Mouse (Mus musculus): ENCODE measurements around the gene Olfr1118. TPM values are rescaled to one million over a fixed set of nuclear protein-coding genes. Genes with fewer than 3 reads are reported as not detected.
"Not testable (repeated sequence)": the region's sequence is repeated elsewhere in the genome, so short reads cannot be mapped to it uniquely, and the experiment has no call there.

Gene Olfr1118
- total RNA-seq (2015) (not detected in 2 replicates), total RNA-seq (2017) (not detected in 2 replicates)

- no peak for ATAC-seq (replicated peaks; ENCODE audit: poor library complexity)
Measured at GRCm38 (mm10) chr2:87307281-87307680, at the start of gene Olfr1118. TSS of gene Olfr1118 (plus strand) at chr2:87307581.

DNA sequence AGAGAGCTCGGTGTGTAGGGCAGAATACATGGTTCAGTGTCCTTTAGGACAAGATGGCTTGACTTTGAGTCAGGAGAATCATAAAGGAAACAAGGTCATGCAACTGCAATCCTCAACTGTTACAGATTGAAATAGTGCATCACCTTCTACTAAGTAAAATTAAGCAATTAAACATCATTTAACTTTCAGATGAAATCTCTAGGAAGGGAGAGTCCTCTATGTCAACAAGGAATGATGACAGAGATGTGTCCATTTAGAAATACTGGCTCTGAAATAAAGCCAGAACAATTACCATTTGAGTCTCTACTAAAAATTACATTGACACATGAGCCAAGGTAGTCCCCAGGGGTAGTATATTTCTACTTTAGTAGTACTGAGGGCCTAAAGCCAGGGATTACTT, 40.1 kb upstream of the Olfr1118 start, which contains the start of gene Olfr1116:
Olfr1116 (plus strand) TSS at position 301 of the 400 bp plus-strand sequence.
- ATAC-seq (replicated peaks; ENCODE audit: poor library complexity), result no peak

DNA sequence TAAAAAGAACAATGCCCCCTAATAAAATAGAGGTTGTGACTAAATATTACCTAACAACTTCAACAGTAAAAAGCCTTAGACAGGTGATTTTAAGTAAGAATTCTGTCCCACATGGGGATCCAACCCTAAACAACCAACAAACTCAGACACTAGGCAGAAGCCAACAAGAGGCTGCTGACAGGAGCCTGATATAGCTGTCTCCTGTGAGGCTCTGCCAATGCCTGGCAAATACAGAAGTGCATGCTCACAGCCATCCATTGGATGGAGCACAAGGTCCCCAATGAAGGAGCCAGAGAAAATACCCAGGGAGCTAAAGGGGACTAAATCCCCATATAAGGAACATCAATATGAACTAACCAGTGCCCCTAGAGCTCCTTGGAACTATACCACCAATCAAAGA, 13.4 kb upstream of the Olfr1118 start:
- ATAC-seq (replicated peaks; ENCODE audit: poor library complexity), result not testable (repeated sequence)

DNA sequence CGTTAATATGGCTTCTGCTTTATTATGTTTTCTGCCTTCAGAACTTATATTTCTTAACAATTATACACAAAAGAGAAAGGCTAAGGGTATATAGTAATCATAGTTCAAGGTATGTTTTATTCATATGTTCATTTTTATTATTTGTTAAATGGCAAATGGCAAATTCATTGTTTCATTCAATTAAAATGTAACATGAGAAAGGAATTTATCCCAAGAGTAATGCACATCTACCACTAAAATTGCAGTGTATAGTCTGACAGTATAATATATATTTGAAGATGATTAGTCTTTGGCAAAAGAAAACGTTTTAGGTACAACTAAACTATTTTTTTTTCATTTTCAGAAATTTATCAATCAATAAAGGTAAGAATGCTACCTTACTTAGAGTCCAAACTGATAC, 47.1 kb downstream of the Olfr1118 start, which contains the start of gene Olfr1120:
Olfr1120 (plus strand) TSS at position 301 of the 400 bp plus-strand sequence.
- ATAC-seq (replicated peaks; ENCODE audit: poor library complexity), result no peak

DNA sequence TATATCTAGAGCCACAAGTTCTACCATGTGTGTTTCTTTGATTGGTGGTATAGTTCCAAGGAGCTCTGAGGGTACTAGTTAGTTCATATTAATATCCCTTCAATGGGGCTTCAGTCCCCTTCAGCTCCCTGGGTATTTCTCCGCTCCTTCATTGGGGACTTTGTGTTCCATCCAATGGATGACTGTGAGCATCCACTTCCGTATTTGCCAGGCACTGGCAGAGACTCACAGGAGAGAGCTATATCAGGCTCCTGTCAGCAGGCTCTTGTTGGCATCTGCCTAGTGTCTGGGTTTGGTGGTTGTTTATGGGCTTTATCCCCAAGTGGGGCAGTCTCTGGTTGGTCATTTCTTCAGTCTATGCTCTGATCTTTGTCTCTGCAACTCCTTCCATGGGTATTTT, 52.7 kb downstream of the Olfr1118 start:
- not testable (repeated sequence) for ATAC-seq (replicated peaks; ENCODE audit: poor library complexity)

Other genes with a start within 250 kb of the Olfr1118 start
- not detected in 2 replicates for gene Olfr1107, start 231.8 kb upstream of the Olfr1118 start, total RNA-seq (2015)
- not detected in 2 replicates for gene Olfr1107, start 231.8 kb upstream of the Olfr1118 start, total RNA-seq (2017)
- not detected in 2 replicates for gene Olfr1109, start 211.6 kb upstream of the Olfr1118 start, total RNA-seq (2015)
- not detected in 2 replicates for gene Olfr1109, start 211.6 kb upstream of the Olfr1118 start, total RNA-seq (2017)
- gene Olfr259, start 193.0 kb upstream of the Olfr1118 start, total RNA-seq (2015), result not detected in 2 replicates
- not detected in 2 replicates for gene Olfr259, start 193.0 kb upstream of the Olfr1118 start, total RNA-seq (2017)
- not detected in 2 replicates for gene Olfr1110, start 167.3 kb upstream of the Olfr1118 start, total RNA-seq (2015)
- not detected in 2 replicates for gene Olfr1110, start 167.3 kb upstream of the Olfr1118 start, total RNA-seq (2017)
- not detected in 2 replicates for gene Olfr1111, start 155.0 kb upstream of the Olfr1118 start, total RNA-seq (2015)
- gene Olfr1111, start 155.0 kb upstream of the Olfr1118 start, total RNA-seq (2017), result not detected in 2 replicates
- not detected in 2 replicates for gene Olfr1112, start 119.8 kb upstream of the Olfr1118 start, total RNA-seq (2015)
- gene Olfr1112, start 119.8 kb upstream of the Olfr1118 start, total RNA-seq (2017), result not detected in 2 replicates
- not detected in 2 replicates for gene Olfr1113, start 98.6 kb upstream of the Olfr1118 start, total RNA-seq (2015)
- not detected in 2 replicates for gene Olfr1113, start 98.6 kb upstream of the Olfr1118 start, total RNA-seq (2017)
- not detected in 2 replicates for gene Olfr1115, start 59.6 kb upstream of the Olfr1118 start, total RNA-seq (2015)
- not detected in 2 replicates for gene Olfr1115, start 59.6 kb upstream of the Olfr1118 start, total RNA-seq (2017)
- gene Olfr1116, start 40.0 kb upstream of the Olfr1118 start, total RNA-seq (2015), result not detected in 2 replicates
- gene Olfr1116, start 40.0 kb upstream of the Olfr1118 start, total RNA-seq (2017), result not detected in 2 replicates
- not detected in 2 replicates for gene Olfr1120, start 47.2 kb downstream of the Olfr1118 start, total RNA-seq (2015)
- gene Olfr1120, start 47.2 kb downstream of the Olfr1118 start, total RNA-seq (2017), result not detected in 2 replicates
- not detected in 2 replicates for gene Olfr1121, start 62.3 kb downstream of the Olfr1118 start, total RNA-seq (2015)
- not detected in 2 replicates for gene Olfr1121, start 62.3 kb downstream of the Olfr1118 start, total RNA-seq (2017)
- gene Olfr1122, start 78.3 kb downstream of the Olfr1118 start, total RNA-seq (2015), result not detected in 2 replicates
- gene Olfr1122, start 78.3 kb downstream of the Olfr1118 start, total RNA-seq (2017), result not detected in 2 replicates
- gene Olfr1123, start 109.1 kb downstream of the Olfr1118 start, total RNA-seq (2015), result not detected in 2 replicates
- gene Olfr1123, start 109.1 kb downstream of the Olfr1118 start, total RNA-seq (2017), result not detected in 2 replicates
- gene Olfr1124, start 122.7 kb downstream of the Olfr1118 start, total RNA-seq (2015), result not detected in 2 replicates
- gene Olfr1124, start 122.7 kb downstream of the Olfr1118 start, total RNA-seq (2017), result not detected in 2 replicates
- gene Olfr1126, start 146.4 kb downstream of the Olfr1118 start, total RNA-seq (2015), result not detected in 2 replicates
- gene Olfr1126, start 146.4 kb downstream of the Olfr1118 start, total RNA-seq (2017), result not detected in 2 replicates
- not detected in 2 replicates for gene Pramel7, start 189.5 kb downstream of the Olfr1118 start, total RNA-seq (2015)
- not detected in 2 replicates for gene Pramel7, start 189.5 kb downstream of the Olfr1118 start, total RNA-seq (2017)
- gene Pramel6, start 199.0 kb downstream of the Olfr1118 start, total RNA-seq (2015), result not detected in 2 replicates
- not detected in 2 replicates for gene Pramel6, start 199.0 kb downstream of the Olfr1118 start, total RNA-seq (2017)
- not detected in 2 replicates for gene Olfr153, start 224.2 kb downstream of the Olfr1118 start, total RNA-seq (2015)
- not detected in 2 replicates for gene Olfr153, start 224.2 kb downstream of the Olfr1118 start, total RNA-seq (2017)
- not detected in 2 replicates for gene Olfr1128, start 238.0 kb downstream of the Olfr1118 start, total RNA-seq (2015)
- not detected in 2 replicates for gene Olfr1128, start 238.0 kb downstream of the Olfr1118 start, total RNA-seq (2017)

Data from megakaryocyte progenitor cell, adult 5-6 weeks (primary cell).